Mouse (Mus musculus): Measurements from ENCODE around the gene Crybg1.

The Crybg1 gene

DNA sequence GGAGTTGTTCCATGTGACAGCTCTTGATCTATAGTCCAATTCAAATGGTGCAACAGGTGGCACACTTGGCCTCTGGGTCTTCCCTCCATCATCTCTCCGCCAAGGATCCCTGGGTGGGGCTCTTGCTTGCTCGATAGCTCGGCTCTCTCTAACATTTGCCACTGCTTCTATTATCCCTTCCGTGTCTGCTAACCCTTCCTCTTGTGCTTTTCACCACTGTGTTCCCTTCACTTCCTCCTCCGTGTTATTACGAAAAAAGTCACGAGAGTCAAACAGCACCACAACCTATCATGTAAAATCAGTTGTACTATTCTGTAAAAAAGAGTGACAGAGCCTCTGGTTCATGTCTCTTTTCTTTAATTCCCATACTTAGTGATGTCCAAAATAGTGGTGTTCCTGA is 137.2 kb downstream of the Crybg1 start:
- in situ Hi-C loops (cut with MboI; ENCODE audit: unreplicated experiment in 2 of 2): no loop called here

DNA sequence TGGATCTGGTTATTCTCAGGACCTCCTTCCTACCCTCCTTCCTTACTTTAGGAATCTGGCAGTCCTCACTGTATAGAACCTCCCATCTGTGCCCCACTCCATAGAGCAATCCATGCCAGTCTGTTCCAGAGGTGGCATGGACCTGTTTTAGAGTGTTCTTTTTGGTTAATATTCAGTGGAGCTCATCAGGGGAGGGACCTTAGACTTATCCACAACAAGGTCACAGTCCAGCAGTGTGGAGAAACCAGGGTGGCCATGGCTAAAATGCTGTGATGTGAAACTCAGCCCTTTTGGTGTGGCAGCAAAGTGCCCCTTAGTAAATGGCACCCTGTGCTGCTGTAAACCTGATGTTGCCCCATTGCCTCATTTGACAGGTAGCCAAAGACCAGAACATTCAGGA is 139.8 kb downstream of the Crybg1 start:
- in situ Hi-C loops (cut with MboI; ENCODE audit: unreplicated experiment in 2 of 2): loop anchor here in 1 of 2 experiments (5.0 to 10.0 kb wide), 3 partner anchors 54 to 437 kb away; no protein-coding TSS in a partner anchor

DNA sequence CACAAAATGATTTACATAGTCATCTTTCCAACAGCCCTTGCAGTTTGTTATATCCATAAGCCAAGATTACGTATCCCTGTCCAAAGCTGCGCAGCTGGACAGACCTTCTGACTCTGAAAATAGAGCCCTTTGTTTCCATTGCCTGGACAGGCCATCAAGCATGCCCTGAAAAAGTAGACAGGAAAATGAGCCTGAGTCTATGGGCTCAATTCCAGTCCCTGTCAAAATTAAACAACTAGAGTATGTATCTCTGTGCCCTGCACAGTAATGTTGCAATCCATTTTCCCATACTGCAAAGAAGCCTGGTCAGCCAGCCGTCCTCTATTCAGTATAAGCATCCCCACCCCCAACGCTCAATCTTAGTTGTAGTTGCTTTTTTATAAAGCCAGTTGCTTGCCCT is 141.8 kb downstream of the Crybg1 start:
- in situ Hi-C loops (cut with MboI; ENCODE audit: unreplicated experiment in 2 of 2): loop anchor here in 1 of 2 experiments (5.0 to 10.0 kb wide), 3 partner anchors 52 to 435 kb away; no protein-coding TSS in a partner anchor

DNA sequence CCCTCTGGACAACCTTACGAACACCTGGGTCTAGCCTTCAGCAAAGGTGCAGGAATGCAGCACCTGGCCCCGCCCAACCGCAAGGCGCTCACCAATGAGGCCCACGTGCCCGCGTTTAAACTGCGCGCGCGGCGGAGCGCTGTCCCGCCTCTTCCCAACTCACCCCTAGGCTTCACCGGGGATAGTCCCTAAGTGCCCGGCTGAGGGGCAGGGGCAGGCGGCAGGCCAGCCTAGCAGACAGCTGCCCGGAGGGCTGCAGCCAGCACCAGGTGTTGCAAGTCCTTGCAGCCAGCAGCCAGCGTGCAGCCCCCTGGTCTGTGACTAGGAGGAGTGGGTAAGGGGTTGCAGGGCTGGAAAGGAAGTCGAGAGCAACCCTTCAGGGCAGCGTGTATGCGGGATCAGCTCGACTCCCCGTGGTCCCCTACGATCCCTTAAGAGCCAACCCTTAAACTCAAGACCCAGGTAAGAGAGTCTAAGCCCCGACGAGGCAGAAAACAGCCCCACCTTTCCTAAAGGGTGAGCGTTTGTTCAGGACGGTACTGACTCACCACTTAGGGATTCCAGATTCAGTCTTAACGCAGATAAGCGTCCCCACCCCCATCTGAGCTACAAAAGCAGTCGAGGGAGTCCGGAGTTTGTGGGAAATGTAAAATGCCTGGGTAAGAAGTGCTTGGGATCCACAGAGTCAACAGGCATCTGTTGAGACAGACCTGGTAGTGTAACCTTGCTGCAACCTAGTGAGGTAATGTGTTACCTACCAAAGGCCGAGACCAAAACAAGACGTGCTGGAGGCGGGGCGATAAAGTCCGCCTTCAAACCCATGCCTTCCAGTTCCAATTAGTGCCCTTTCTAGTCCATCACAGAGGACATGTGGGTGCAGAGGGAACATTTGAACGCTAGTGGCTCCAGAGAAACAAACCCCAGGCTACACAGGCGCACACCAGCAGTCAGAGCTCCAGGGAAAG is 142.7 kb downstream of the Crybg1 start:
- in situ Hi-C loops (cut with MboI; ENCODE audit: unreplicated experiment in 2 of 2): loop anchor here in 1 of 2 experiments (5.0 to 10.0 kb wide), 3 partner anchors 51 to 434 kb away; no protein-coding TSS in a partner anchor

DNA sequence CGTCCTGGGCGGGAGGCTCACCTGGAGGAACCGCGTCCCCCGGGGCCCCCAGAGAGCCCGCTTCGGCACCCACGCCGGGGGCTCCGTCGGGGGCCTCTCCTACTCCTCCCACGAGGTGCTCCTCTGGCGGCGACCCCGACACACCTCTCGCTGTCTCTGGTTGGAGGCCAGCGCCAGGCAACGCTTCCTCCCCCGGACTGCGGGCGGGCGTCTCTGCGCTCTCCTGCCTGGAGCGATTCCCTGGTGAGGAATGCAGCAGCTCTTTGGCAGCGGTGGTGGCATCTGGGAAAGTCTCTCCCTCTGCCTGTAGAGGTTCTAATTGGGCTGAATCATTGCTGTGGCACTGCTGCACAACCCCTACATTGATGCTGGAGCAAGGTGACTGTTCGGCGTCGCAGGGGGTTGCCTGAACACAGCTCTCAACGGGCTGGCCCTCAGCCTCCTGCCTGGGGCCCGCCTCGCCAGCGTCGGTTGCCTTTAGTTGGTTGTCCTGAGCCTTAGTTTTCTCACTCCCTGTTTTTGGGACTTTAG is 144.4 kb downstream of the Crybg1 start:
- in situ Hi-C loops (cut with MboI; ENCODE audit: unreplicated experiment in 2 of 2): loop anchor here in 1 of 2 experiments (10.0 kb wide), 2 partner anchors 49 to 179 kb away; no protein-coding TSS in a partner anchor

DNA sequence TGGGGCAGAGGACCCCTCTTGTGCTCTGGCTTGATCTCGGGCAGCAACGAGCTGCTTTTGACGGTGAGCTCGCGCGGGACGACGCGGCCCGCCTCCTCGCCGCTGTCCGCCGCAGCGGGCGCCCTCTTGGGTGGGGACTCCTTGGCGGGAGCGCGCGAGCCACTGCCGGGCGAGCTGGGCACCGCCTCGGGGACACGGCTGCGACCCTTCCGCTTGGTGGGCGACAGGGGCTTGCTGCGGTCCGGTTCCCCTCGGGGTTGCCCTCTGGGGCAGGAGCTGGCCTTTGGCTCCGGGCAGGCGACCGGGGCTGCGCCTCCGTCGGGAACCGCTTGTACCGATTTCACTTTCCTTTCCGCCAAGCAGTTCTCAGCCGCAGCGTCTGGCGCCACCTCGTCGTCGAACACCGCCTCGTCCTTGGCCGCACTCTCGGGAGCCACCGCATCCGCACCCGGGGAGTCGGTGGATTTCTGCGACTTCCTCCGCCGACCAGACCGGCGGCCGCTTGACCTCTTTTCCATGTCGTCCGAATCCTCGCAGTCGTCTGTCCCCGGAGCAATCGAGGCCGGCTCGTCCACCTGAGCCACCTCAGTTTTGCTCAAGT is 145.0 kb downstream of the Crybg1 start:
- in situ Hi-C loops (cut with MboI; ENCODE audit: unreplicated experiment in 2 of 2): loop anchor here in 1 of 2 experiments (10.0 kb wide), 2 partner anchors 49 to 179 kb away; no protein-coding TSS in a partner anchor

DNA sequence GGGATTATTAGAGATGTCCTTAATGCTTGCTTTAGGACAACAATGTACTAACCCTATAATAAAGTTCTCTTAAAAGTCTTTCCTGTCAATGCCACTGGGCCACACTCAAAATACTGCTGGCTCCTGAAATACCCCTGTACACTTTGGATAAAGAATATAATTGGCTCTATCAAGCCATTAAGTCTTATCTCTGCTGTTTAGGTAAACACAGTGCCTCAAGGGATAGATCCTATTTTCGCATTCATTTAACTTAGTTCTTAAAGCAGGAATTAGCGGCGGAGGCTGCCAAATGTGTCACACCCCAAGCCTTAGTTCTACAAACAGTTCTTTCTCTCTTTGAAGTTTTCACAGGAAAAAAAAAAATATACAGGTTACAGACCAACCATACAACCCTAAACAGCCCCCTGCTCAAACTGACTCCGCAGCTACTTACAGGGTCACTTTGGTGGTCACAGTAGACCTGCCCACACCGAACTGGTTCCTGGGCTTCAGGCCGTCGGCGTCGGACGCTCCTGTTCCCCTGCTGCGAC is 145.6 kb downstream of the Crybg1 start:
- in situ Hi-C loops (cut with MboI; ENCODE audit: unreplicated experiment in 2 of 2): loop anchor here in 1 of 2 experiments (10.0 kb wide), 2 partner anchors 48 to 178 kb away; no protein-coding TSS in a partner anchor

DNA sequence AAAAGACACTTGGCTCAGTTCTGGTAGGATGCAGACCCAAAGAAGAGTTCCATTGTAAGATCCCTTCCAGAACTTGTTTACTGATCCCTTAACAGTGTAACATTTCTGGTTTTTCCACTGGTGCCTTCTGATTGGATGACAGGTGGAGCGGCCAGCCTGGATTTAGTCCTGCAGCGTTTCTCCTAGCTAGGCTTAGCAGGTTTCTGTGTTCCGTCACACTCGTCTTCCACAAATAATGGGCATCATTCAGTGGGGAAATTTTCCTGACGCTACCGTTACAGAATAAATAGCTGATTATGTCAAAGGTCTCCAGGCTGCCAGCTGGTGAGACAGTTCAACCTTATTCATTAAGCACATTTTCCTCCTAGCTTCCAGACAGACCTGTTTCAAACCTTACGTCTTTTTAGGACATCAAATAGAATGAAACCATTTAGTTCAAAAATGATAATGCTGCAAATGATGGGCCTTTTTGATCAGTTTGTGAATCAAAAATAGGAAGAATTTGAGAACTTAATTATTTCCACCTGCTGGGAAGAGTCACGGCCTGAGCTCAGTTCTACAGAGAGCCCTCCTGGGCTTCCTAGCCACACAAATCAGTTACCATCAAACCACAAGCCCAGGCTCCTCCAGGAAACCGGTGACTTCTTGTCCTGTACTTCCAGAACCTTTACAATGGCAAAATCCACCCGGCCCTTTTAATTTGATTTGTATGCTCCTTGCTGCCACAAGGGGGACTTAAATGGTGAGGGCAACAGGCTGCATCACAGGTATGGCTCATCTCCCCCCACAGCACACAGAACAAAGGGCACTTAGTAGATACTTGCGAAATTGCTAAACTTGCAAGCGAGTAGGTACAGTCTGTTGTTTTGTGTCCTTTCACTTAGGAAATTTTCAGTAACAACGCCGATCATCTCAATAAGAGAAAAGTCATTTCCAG is 146.4 kb downstream of the Crybg1 start:
- in situ Hi-C loops (cut with MboI; ENCODE audit: unreplicated experiment in 2 of 2): loop anchor here in 1 of 2 experiments (10.0 kb wide), 2 partner anchors 47 to 177 kb away; no protein-coding TSS in a partner anchor

DNA sequence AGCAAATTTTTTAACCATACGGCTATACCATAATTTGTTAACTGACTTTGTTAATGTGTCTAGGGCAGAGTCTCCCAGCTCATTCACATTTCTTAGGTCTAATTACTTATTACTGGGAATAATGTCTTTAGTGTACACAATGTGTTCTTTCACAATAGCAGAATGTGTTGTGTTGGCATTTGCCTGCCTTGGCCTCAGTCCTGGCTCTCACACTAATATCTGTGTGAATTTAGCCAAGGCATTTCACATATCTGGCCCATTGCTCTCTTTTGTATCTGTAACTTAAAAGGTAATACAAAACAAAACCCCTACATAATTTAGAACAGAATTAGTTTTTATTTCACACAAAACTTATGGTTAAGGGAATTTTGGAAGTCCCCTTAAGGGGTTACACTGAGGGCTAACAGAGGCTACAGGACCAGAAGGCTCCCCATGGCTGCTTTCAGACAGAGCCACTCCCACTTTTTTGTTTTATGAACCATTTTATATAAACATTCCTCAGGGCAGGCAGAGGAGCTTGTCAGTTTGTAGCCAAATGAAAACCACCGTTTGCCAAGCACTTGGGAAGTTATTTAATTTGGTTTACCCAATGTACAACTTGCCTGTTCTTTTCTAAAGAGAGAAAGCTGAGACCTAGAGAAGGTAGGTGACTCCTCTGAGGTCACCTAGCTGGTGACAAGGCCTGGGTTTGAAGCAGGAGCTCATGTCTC is 148.3 kb downstream of the Crybg1 start:
- in situ Hi-C loops (cut with MboI; ENCODE audit: unreplicated experiment in 2 of 2): loop anchor here in 1 of 2 experiments (10.0 kb wide), 2 partner anchors 46 to 176 kb away; no protein-coding TSS in a partner anchor

DNA sequence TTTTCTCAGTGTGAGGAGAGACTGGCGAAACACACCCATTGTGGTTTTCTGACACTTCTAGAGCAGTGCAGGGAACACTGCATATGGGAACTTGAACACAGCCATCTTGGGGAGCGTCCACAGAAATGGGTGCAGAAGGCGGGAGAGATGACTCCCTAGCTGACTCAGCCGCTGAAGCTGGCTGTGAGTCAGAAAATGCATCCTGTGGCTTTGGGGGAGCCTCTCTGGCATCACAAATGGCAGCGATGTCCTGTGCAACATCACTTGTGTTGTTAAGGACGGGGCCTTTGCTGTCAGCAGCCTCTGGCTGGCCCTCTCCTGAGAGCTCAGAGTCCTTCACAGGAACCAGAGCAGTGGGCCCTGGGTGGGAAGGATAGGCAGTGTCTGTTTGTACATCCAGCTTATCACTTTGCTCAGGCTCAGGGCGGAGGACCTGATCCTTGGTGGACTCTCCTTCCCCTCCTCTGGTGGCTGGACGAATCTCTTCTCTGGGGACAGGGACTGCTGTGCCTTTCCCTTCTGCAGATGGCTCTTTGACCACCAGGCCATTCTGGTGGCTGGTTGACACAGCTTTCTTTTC is 150.1 kb downstream of the Crybg1 start:
- in situ Hi-C loops (cut with MboI; ENCODE audit: unreplicated experiment in 2 of 2): no loop called here

DNA sequence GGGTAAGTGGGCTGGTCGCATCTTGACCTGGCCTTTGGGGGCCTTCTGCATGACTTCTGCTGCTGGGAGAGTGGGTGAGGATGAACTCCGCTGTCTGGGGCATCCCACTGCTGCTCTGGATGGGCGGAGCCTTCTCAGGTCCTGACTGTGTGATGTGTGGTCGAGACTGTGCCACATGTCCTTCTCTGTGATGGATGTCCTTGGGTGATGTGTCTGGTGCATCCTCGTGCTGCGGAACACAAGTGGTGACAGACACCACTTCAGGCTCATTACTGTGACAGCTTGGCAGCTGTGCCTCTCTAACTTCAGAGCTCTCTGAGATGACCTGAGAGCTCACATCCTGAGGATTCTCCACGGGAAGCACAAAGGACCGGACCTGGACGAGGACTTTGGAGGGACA is 150.6 kb downstream of the Crybg1 start:
- in situ Hi-C loops (cut with MboI; ENCODE audit: unreplicated experiment in 2 of 2): no loop called here

DNA sequence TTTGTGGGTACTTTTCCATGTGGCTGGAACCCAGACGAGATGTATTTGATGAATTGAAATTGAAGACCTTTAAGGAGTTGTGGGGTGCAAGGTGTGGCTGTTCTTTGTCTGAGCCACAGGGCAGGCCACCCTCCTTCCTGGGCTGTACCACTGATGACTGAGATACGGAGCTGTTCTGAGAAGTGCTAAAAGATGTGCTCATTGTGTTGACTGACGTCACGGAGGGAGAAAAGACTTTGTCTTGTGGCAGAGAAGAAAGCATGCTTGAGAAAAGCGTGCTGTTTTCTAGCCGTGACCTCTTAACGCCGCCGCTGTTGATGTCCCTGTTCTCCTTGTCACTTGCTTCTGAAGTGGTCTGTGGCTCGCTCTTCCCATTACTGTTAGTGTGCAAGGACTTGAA is 151.4 kb downstream of the Crybg1 start:
- in situ Hi-C loops (cut with MboI; ENCODE audit: unreplicated experiment in 2 of 2): no loop called here

DNA sequence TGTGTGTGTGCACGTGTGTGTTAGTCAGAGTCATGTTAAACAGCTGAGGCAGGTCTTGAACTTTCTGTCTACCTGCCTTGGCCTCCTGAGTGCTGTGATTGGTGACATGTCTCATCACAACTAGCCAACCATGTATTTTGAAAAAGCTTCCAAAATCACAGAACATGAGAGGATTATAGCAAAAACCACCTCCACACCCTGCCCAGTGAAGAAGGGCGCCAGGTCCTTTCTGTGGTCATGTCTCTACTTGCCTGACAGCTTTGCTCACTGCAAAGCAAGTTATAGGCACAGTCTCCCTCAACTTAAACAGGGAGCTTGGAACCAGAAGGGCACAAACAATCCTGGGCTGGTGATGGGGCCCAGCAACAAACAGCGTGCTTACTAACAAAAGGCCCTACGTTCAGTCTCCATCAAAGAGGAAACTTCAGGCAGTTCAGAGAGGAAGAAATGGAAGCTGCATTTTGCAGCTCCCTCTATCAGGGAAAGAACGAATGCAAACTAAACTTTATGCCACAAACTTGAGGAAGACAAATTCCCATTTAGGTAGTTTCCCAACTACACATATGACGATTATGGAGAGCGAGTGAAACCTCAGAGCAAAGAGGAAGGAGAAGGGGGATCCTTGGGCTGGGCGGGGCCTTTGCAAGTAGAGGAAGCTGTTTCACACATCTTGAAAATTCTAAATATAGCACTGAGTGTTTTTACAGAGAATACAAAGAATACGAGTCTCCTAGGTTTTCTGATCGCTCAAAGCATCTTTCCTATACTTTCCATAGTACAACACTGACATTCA is 152.6 kb downstream of the Crybg1 start:
- in situ Hi-C loops (cut with MboI; ENCODE audit: unreplicated experiment in 2 of 2): no loop called here

DNA sequence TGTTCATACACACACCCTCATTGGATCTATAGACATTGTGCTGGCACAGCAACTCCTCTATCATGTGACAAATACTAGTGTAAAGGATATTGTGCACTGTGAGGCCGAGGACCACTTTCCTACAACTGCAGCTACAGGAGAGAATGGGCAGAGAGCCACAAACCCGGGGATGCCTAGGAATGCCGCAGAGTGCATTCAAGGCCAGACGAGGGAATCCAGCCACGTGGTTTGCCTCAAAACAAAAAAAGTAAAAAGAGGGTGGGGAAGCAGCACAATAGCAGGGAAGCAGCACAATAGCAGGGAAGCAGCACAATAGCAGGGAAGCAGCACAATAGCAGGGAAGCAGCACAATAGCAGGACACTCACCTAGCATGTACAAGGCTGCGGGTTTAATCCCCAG is 155.5 kb downstream of the Crybg1 start:
- in situ Hi-C loops (cut with MboI; ENCODE audit: unreplicated experiment in 2 of 2): no loop called here

DNA sequence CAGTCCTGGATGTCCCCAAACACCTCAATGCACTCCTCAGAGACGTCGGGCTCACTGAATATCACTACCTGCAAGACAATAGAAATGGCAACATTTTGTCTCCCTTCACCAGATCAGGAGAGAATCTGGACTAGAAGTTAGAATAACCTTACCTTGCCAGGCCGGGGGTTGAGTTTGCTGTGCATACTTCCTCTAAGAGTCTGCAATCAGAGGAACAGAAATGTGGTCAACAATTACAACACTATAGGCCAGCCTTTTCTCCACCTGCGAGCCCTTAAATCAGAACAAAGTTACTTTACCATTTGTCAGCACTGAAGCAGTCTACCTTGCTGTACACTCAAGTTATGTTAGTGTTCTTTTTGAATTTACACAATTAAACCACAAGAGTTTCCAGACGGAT is 156.1 kb downstream of the Crybg1 start:
- in situ Hi-C loops (cut with MboI; ENCODE audit: unreplicated experiment in 2 of 2): no loop called here

DNA sequence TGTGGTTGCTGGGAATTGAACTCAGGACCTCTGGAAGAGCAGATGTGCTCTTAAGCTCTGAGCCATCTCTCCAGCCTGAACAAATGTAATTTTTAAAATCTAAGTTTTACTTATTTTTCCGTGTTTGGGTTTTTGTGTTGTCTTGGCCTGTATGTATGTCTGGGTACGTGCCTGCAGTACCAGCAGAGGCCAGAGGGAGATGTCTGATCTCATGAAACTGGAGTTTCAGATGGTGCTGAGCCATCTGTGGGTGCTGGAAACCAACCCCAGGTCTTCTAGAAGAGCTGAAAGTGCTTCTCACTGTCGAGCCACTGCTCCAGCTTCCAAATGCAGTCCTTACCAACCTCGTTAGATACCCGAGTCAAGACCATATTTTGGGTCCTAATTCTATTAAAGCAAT is 157.4 kb downstream of the Crybg1 start:
- in situ Hi-C loops (cut with MboI; ENCODE audit: unreplicated experiment in 2 of 2): no loop called here

DNA sequence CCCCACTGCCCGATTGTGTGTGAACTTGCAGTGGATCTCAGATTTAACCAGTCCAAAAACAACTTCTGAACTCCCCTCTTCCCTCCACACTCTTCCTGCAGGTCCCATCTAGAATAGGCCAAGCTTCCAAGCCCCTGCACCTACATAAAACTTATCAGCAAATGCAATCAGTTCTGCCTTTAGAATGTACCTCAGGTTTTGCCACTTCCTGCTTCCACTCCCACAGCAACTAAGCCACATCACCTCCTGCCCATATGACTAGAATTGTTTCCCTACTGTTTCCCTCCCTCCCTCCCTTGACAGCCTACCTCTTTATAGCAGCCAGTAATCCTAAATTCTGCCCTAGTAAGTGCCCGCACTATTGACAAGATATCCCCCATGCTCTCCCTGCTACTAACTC is 164.8 kb downstream of the Crybg1 start:
- in situ Hi-C loops (cut with MboI; ENCODE audit: unreplicated experiment in 2 of 2): no loop called here

DNA sequence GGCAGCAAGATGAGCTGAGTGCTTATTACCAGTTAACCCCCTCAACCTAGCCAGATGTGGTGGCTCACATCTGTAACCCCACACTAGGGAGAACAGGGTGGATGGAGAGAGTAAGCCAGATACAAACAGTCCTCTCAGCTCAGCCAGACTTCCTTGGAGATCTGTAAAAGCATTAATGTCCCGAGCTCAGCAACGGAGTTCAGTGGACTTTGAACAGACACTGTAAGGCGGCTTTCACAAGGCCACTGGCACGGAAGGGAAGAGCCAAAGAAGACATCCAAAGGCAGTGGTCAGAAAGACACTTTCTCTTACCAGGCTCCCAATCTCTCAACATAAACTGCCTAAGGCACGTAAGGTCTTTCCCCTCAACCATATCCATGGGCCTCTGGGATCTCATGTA is 165.4 kb downstream of the Crybg1 start:
- in situ Hi-C loops (cut with MboI; ENCODE audit: unreplicated experiment in 2 of 2): no loop called here
